Mouse (Mus musculus): ENCODE data around the gene Vmn1r188. TPM values are rescaled to one million over a fixed set of nuclear protein-coding genes. Genes with fewer than 3 reads are reported as not detected.
"Not testable (repeated sequence)": the region's sequence is repeated elsewhere in the genome, so short reads cannot be mapped to it uniquely, and the experiment has no call there.

Gene Vmn1r188
- polyA plus RNA-seq, 1 experiment from 2014 or later, result not detected

DNA sequence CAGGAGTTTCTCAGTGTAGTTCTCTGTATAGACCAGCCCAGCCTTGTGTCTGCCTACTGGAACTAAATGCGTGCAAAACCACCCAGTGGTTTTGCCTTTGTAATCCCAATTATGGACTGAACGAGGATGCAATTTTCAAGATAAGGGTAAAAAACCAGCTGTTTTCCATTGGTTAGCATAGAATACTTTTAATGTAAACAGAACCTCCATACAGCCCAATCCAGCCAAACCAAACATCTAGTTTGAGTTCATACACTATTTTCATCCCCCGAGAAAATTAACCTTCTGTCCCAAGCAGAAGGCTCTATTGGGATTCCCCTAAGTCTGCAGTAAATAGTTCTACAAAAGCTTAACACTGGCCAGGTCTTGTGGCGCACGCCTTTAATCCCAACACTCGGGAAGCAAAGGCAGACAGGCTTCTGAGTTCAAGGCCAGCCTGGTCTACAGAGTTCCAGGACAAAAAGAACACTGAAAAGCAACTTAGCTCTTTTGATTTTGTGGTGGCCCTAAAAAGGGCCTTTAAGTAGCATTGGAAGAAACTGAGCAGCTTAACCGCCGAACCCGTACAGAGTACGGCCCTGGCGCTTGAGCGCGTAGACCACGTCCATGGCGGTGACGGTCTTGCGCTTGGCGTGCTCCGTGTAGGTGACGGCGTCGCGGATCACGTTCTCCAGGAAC lies 43.6 kb upstream of the Vmn1r188 start:
- Histone ChIP-seq H3K27ac (ENCODE audit: low read length) (peak overlapping the region; percentile 97), H3K27me3 (ENCODE audit: control insufficient read depth, insufficient read depth, low read depth, low read length) (no peaks in the 10 kb centered on the region), H3K36me3 (ENCODE audit: control insufficient read depth, insufficient read depth) (no peaks in the 10 kb centered on the region), H3K9me3 (replicated peaks; ENCODE audit: control insufficient read depth, low read length) (no peaks in the 10 kb centered on the region), H3K4me3 (ENCODE audit: low read depth, low read length) (peak overlapping the region; percentile 60), H3K4me1 (ENCODE audit: control insufficient read depth, low read depth, low read length) (peaks cover 41% of the 10 kb centered on the region), H3K9ac (ENCODE audit: low read depth, low read length) (peak overlapping the region; percentile 60), H3K4me2 (ENCODE audit: low read depth, low read length) (peak overlapping the region; percentile 68)
- WGBS (ENCODE audit: insufficient replicate concordance), result 0% methylated on average over 20 of the region's 24 CpGs
- peak; percentile 35 for ATAC-seq (ENCODE audit: low read depth)

DNA sequence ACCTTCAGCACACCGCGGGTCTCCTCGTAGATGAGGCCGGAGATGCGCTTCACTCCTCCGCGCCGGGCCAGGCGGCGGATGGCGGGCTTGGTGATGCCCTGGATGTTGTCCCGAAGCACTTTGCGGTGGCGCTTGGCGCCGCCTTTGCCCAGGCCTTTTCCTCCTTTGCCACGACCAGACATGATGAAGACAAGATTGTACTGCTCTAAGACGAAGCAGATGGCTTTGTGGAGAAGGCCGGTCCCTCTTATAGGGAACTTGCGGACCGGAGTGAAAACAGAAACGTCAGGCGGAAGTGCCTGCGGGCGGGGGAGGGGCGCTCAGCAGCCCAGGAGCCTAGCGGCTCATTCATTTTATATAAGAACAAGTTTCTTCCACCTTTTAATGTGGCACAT lies 43.1 kb upstream of the Vmn1r188 start, which contains the start of gene Hist1h4i:
Gene Hist1h4i, minus strand, starts transcription at position 221 of the 395 bp plus-strand sequence.
- not testable (repeated sequence) for H3K9me3 ChIP-seq (replicated peaks; ENCODE audit: control insufficient read depth, low read length); H3K27me3 ChIP-seq (ENCODE audit: control insufficient read depth, insufficient read depth, low read depth, low read length); H3K36me3 ChIP-seq (ENCODE audit: control insufficient read depth, insufficient read depth)
- under 1% methylated on average over 21 of the region's 27 CpGs for WGBS (ENCODE audit: insufficient replicate concordance)
- Histone ChIP-seq H3K27ac (ENCODE audit: low read length) (peak within 1 kb of the TSS; percentile 97), H3K4me1 (ENCODE audit: control insufficient read depth, low read depth, low read length) (peaks cover 42% of the 10 kb centered on the region), H3K9ac (ENCODE audit: low read depth, low read length) (peak within 1 kb of the TSS; percentile 60), H3K4me3 (ENCODE audit: low read depth, low read length) (peak within 1 kb of the TSS; percentile 60), H3K4me2 (ENCODE audit: low read depth, low read length) (peak within 1 kb of the TSS; percentile 68)
- ATAC-seq (ENCODE audit: low read depth), result peak; percentile 53

DNA sequence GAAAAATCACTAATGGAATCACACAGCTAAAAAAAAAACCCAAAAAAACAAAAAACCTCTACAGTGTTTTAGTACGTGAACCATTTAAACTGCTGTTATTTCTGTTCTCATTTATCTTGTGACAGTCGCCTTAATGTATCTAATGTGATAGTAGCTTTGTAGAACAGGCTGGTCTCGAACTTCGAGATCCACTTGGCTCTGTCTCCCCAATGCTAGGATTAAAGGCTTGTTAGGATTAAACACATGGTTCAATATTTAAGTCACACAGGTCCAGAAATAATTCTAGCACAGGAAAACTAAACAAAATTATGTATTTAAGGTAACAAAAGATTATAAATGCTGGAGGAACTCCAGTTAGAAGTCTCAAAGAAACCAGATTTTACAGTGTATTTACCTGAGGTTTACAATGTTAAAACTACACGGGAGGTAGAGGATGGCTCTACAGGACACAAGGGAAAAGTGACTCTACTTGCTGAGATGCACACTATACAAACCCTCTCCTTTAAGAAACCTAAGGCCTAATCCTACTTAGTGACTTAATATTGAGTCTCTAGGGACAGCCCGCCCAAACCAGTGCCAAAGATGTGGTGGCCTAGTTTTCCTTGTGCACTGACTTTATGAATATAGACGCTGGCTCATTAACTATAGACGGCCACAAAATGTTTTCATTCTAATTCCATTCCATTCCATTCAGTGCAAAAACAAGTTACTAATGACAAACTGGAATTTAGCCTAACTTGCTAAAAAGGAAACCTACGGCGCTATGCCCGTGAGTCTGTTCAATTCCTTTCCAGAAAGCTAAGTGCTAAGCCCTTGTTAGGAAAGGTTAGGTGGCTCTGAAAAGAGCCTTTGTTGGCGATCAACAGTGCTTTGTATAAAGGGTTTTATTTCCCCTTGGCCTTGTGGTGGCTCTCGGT lies 42.3 kb upstream of the Vmn1r188 start:
- no peak for ATAC-seq (ENCODE audit: low read depth)
- no peaks in the 10 kb centered on the region for H3K36me3 ChIP-seq (ENCODE audit: control insufficient read depth, insufficient read depth)
- peak overlapping the region; percentile 68 for H3K4me2 ChIP-seq (ENCODE audit: low read depth, low read length)
- no peaks in the 10 kb centered on the region for H3K27me3 ChIP-seq (ENCODE audit: control insufficient read depth, insufficient read depth, low read depth, low read length)
- peak overlapping the region; percentile 97 for H3K27ac ChIP-seq (ENCODE audit: low read length)
- peak overlapping the region; percentile 60 for H3K9ac ChIP-seq (ENCODE audit: low read depth, low read length)
- no peaks in the 10 kb centered on the region for H3K9me3 ChIP-seq (replicated peaks; ENCODE audit: control insufficient read depth, low read length)
- peaks cover 36% of the 10 kb centered on the region for H3K4me1 ChIP-seq (ENCODE audit: control insufficient read depth, low read depth, low read length)
- H3K4me3 ChIP-seq (ENCODE audit: low read depth, low read length), result peak overlapping the region; percentile 60
- WGBS (ENCODE audit: insufficient replicate concordance), result 3% methylated on average over 13 of the region's 13 CpGs

GRCm38 (mm10) chr13:22042568-22043502 lies 41.4 kb upstream of the Vmn1r188 start, which contains the start of the genes Hist1h2ag and Hist1h2bj:
Gene Hist1h2ag, minus strand, starts transcription at chr13:22042944.
Gene Hist1h2bj, plus strand, starts transcription at chr13:22043214.
- Histone ChIP-seq H3K4me2 (ENCODE audit: low read depth, low read length) (peak within 1 kb of the TSS; percentile 68), H3K4me3 (ENCODE audit: low read depth, low read length) (peak within 1 kb of the TSS; percentile 60), H3K9ac (ENCODE audit: low read depth, low read length) (peak within 1 kb of the TSS; percentile 68), H3K4me1 (ENCODE audit: control insufficient read depth, low read depth, low read length) (peaks cover 28% of the 10 kb centered on the region), H3K27ac (ENCODE audit: low read length) (peak within 1 kb of the TSS; percentile 97)
- H3K36me3 ChIP-seq (ENCODE audit: control insufficient read depth, insufficient read depth); H3K27me3 ChIP-seq (ENCODE audit: control insufficient read depth, insufficient read depth, low read depth, low read length); H3K9me3 ChIP-seq (replicated peaks; ENCODE audit: control insufficient read depth, low read length): not testable (repeated sequence)
- under 1% methylated on average over 34 of the region's 80 CpGs for whole genome bisulfite sequencing (ENCODE audit: insufficient replicate concordance)
- ATAC-seq (ENCODE audit: low read depth), result peak; percentile 77

- H3K4me3 ChIP-seq (ENCODE audit: low read depth, low read length), result peak overlapping the region; percentile 56
- peak overlapping the region; percentile 95 for H3K27ac ChIP-seq (ENCODE audit: low read length)
- H3K27me3 ChIP-seq (ENCODE audit: control insufficient read depth, insufficient read depth, low read depth, low read length), result no peaks in the 10 kb centered on the region
- peak overlapping the region; percentile 68 for H3K9ac ChIP-seq (ENCODE audit: low read depth, low read length)
- peak; percentile 7 for ATAC-seq (ENCODE audit: low read depth)
- no peaks in the 10 kb centered on the region for H3K9me3 ChIP-seq (replicated peaks; ENCODE audit: control insufficient read depth, low read length)
- peak overlapping the region; percentile 67 for H3K4me2 ChIP-seq (ENCODE audit: low read depth, low read length)
- H3K4me1 ChIP-seq (ENCODE audit: control insufficient read depth, low read depth, low read length), result peaks cover 24% of the 10 kb centered on the region
- no peaks in the 10 kb centered on the region for H3K36me3 ChIP-seq (ENCODE audit: control insufficient read depth, insufficient read depth)
- WGBS (ENCODE audit: insufficient replicate concordance), result under 1% methylated on average over 9 of the region's 14 CpGs
Measured at GRCm38 (mm10) chr13:22043503-22044431, 40.5 kb upstream of the Vmn1r188 start.

DNA sequence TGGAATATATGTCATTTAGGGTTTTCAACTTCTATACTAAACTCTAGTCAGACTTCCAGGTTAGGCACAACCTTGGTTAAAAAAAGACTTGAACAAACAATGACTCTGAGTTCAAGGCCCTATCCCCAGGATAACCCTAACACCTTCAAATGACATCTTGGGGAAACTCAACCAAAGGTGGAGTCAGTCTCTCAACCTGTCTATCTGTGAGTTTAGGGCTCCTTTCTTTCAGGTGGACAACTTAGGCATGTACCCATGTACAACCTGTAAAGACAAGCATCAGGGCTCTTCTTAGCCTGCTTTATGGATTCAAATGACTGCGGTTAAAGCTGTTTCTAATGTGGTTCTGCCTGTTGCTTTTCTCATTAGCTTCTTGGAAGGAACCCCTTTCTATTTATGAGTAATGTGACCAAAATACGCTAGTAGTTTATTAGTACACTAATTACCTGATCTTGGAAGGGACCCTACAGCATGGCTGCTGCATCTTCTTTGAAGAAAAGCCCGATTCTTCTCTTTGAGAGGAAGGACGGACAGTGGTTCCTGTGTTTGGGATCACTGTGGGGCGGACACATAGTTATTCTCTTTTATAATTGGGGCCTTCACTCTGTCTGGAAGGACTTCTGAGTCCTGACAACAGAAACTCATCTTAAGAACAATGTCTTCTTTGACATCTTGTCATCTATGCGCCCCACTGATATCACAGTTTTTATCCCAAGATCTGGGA lies 39.6 kb upstream of the Vmn1r188 start:
- no peaks in the 10 kb centered on the region for H3K27me3 ChIP-seq (ENCODE audit: control insufficient read depth, insufficient read depth, low read depth, low read length)
- no peak for ATAC-seq (ENCODE audit: low read depth)
- H3K4me2 ChIP-seq (ENCODE audit: low read depth, low read length), result peak overlapping the region; percentile 67
- peaks cover 28% of the 10 kb centered on the region for H3K4me1 ChIP-seq (ENCODE audit: control insufficient read depth, low read depth, low read length)
- H3K36me3 ChIP-seq (ENCODE audit: control insufficient read depth, insufficient read depth), result no peaks in the 10 kb centered on the region
- H3K9ac ChIP-seq (ENCODE audit: low read depth, low read length), result peak overlapping the region; percentile 68
- peak overlapping the region; percentile 95 for H3K27ac ChIP-seq (ENCODE audit: low read length)
- H3K9me3 ChIP-seq (replicated peaks; ENCODE audit: control insufficient read depth, low read length), result no peaks in the 10 kb centered on the region
- 85% methylated on average over 6 of the region's 6 CpGs for WGBS (ENCODE audit: insufficient replicate concordance)
- peak overlapping the region; percentile 56 for H3K4me3 ChIP-seq (ENCODE audit: low read depth, low read length)

DNA sequence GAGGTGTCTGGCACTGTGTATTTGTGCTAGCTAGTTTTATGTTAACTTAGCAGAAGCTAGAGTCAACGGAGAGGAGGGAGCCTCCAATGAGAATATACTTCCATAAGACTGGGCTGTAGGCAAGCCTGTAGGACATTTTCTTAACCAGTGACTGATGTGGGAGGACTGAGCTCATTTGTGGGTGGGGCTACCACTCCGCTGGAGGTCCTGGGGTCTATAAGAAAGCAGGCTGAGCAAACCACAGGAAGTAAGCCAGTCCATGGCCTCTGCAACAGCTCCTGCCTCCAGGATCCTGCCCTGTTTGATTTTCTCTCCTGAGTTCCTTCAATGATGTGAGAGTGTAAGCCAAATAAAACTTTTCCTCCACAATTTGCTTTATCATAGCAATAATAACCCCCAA lies 38.9 kb upstream of the Vmn1r188 start:
- Histone ChIP-seq H3K4me1 (ENCODE audit: control insufficient read depth, low read depth, low read length) (peaks cover 28% of the 10 kb centered on the region), H3K4me2 (ENCODE audit: low read depth, low read length) (peak overlapping the region; percentile 67; the same call in 1 of the 2 replicates), H3K27ac (ENCODE audit: low read length) (peak overlapping the region; percentile 45), H3K9ac (ENCODE audit: low read depth, low read length) (peak overlapping the region; percentile 68), H3K27me3 (ENCODE audit: control insufficient read depth, insufficient read depth, low read depth, low read length) (no peaks in the 10 kb centered on the region), H3K4me3 (ENCODE audit: low read depth, low read length) (peak overlapping the region; percentile 9; the same call in 1 of the 2 replicates), H3K36me3 (ENCODE audit: control insufficient read depth, insufficient read depth) (no peaks in the 10 kb centered on the region), H3K9me3 (replicated peaks; ENCODE audit: control insufficient read depth, low read length) (no peaks in the 10 kb centered on the region)
- WGBS (ENCODE audit: insufficient replicate concordance), result 35% methylated on average over 2 of the region's 2 CpGs
- ATAC-seq (ENCODE audit: low read depth), result no peak
